Mouse (Mus musculus): ENCODE measurements around the gene Crnkl1.

DNA sequence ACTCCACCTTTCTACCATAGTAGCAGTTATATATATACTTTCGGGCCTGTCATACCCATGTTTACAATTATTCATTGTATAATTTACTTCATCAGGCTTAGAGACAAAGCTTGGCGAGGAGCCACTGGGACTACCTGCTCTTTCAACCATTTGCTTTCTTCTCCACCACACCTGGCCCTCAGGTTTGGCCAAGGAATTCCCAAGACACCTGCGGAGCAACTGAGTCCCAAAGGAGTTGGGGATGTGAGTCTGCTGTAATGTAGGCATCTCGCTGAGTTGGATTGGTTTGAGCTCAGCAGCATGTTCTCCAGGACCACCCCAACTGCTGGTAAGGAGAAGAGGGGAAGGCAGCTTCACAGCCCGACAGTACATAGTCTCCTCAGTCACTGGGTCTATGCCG lies 33.0 kb downstream of the Crnkl1 start, which contains the start of gene Naa20:
- TF ChIP-seq POLR2A (IDR thresholded peaks at IDR 0.05; ENCODE audit: low read depth, low read length) (no peak), CTCF (IDR thresholded peaks at IDR 0.05; ENCODE audit: borderline replicate concordance, insufficient read depth, low read length) (no peak)
